Mouse (Mus musculus): ENCODE measurements around the gene Csta1. TPM values are rescaled to one million over a fixed set of nuclear protein-coding genes. Genes with fewer than 3 reads are reported as not detected.
A peak's percentile ranks its signal among the peaks of the same experiment; 100 is the strongest.

Csta1 gene
- total and polyA plus RNA-seq, 3 experiments, result not detected

- TF ChIP-seq EP300 (IDR thresholded peaks at IDR 0.05; ENCODE audit: low read length) (no peak), CHD1 (IDR thresholded peaks at IDR 0.05; ENCODE audit: low read depth, low read length) (peak; percentile 89; the same call in 1 of the 2 replicates)
- no peak for DNase-seq (ENCODE audit: extremely low read depth)
- Histone ChIP-seq H3K79me2 (replicated peaks; ENCODE audit: control insufficient read depth, extremely low read depth, insufficient read depth, poor library complexity, severe bottlenecking) (peaks cover 51% of the 10 kb centered on the region), H3K36me3 (replicated peaks in 1 of 2; ENCODE audit: control insufficient read depth in 1 of 2, insufficient read depth in 1 of 2, low read length in 1 of 2) (peaks cover 6 to 49% of the 10 kb centered on the region in 2 experiments), H3K4me1 (ENCODE audit: control insufficient read depth in 1 of 2, insufficient read depth in 2 of 2) (peaks cover 13 to 55% of the 10 kb centered on the region in 2 experiments), H3K9ac (ENCODE audit: insufficient read depth, low read depth) (peak overlapping the region; percentile 97), H3K4me3 (replicated peaks in 1 of 3; ENCODE audit: low read depth in 2 of 3, low read length in 2 of 3, poor library complexity in 1 of 3) (peak overlapping the region; percentile 69 to 86 (median 84)), H3K9me3 (replicated peaks; ENCODE audit: low read length) (no peaks in the 10 kb centered on the region), H3K27ac (ENCODE audit: insufficient read depth, low read depth) (peak overlapping the region; percentile 93), H3K4me2 (ENCODE audit: insufficient read depth, low read depth, poor library complexity, severe bottlenecking) (peak overlapping the region; percentile 60; the same call in 1 of the 2 replicates), H3K27me3 (replicated peaks) (no peaks in the 10 kb centered on the region)
- in situ Hi-C loops (cut with MboI; ENCODE audit: low pct_ligation_motif_present, low pct_unique_long_range_greater_than_20kb, low sequenced_read_pairs), result no loop called here
- dilution Hi-C loops (cut with MboI; ENCODE audit: extremely low pct_ligation_motif_present, extremely low pct_unique_long_range_greater_than_20kb, low sequenced_read_pairs), result no loop called here
Observed at GRCm38 (mm10) chr16:36072410-36073011, 58.5 kb downstream of the Csta1 start.

DNA sequence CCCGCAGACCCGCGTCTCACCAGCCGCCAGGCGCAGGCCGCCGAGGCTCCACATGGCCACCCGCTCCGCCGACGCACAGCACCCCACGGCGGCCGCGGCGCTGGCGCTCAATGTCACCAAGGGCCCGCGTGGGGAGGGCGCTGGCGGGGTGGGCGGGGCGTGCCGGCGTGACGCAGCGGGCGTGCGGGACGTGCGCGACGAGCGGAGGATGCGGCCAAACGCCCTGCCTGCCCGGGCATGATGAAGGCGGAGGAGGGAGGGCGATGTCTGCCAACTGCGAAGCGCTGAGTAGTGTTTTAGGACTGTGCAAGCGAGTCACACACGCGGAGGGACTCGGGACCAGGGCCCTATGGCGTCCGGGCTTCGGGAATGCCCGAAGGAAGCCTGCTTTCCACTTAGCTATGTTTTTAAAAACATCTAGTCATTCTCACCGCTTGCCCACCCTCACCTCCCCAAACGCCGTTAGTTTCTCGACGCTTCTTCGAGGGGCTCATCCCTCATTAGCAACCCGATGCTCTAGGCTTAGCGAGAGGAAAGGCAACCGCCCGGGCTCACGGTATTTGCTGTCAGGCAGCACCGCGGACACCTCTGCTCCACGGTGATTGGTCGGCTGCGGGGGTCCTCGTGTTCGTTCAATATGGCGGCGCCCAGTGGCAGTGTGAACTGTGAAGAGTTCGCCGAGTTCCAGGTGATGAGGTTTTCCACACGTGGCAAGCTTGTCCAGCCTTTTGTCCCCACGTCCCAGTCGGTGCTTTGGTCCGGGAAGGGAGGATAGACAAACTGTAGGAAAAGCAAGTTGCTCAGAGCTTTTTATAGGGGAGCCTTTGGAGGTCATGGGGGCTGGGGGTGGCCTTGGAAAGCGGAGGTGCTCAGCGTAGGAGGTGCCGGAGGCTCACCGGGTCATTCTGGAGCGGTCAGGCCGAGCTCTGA lies 59.3 kb downstream of the Csta1 start, which contains the start of the genes Fam162a and Ccdc58:
Gene Fam162a, minus strand, starts transcription at position 145 of the 930 bp plus-strand sequence.
Gene Ccdc58, plus strand, starts transcription at position 236 of the 930 bp plus-strand sequence.
- Histone ChIP-seq H3K4me2 (ENCODE audit: insufficient read depth, low read depth, poor library complexity, severe bottlenecking) (peak within 1 kb of the TSS; percentile 94), H3K9ac (ENCODE audit: insufficient read depth, low read depth) (peak within 1 kb of the TSS; percentile 97), H3K9me3 (replicated peaks; ENCODE audit: low read length) (no peaks in the 10 kb centered on the region), H3K27ac (ENCODE audit: insufficient read depth, low read depth) (peak within 1 kb of the TSS; percentile 93), H3K79me2 (replicated peaks; ENCODE audit: control insufficient read depth, extremely low read depth, insufficient read depth, poor library complexity, severe bottlenecking) (peaks cover 46% of the 10 kb centered on the region), H3K27me3 (replicated peaks) (no peaks in the 10 kb centered on the region), H3K4me3 (replicated peaks in 1 of 3; ENCODE audit: low read depth in 2 of 3, low read length in 2 of 3, poor library complexity in 1 of 3) (peak within 1 kb of the TSS; percentile 84 to 98 (median 86)), H3K4me1 (ENCODE audit: control insufficient read depth in 1 of 2, insufficient read depth in 2 of 2) (peaks cover 13 to 58% of the 10 kb centered on the region in 2 experiments), H3K36me3 (replicated peaks in 1 of 2; ENCODE audit: control insufficient read depth in 1 of 2, insufficient read depth in 1 of 2, low read length in 1 of 2) (peaks cover 6 to 52% of the 10 kb centered on the region in 2 experiments)
- in situ Hi-C loops (cut with MboI; ENCODE audit: low pct_ligation_motif_present, low pct_unique_long_range_greater_than_20kb, low sequenced_read_pairs) (no loop called here), dilution Hi-C loops (cut with MboI; ENCODE audit: extremely low pct_ligation_motif_present, extremely low pct_unique_long_range_greater_than_20kb, low sequenced_read_pairs) (no loop called here)
- DNase-seq (ENCODE audit: extremely low read depth), result peak; percentile 93
- TF ChIP-seq POLR2AphosphoS2 (IDR thresholded peaks at IDR 0.05; ENCODE audit: low read depth, low read length), result peak; percentile 95; the same call in 1 of the 2 replicates
- no peak; the same call in 1 of the 2 replicates for TF ChIP-seq RCOR1 (conservative IDR thresholded peaks at IDR 0.05; ENCODE audit: low read depth, low read length)
- no peak for TF ChIP-seq EP300 (IDR thresholded peaks at IDR 0.05; ENCODE audit: low read length)
- peak; percentile 55 for TF ChIP-seq NRF1 (IDR thresholded peaks at IDR 0.05; ENCODE audit: low read depth, low read length)
- TF ChIP-seq IRF4 (IDR thresholded peaks at IDR 0.05; ENCODE audit: low read depth, low read length), result peak; percentile 8
- peak; percentile 64 for TF ChIP-seq SIN3A (IDR thresholded peaks at IDR 0.05; ENCODE audit: low read length)
- TF ChIP-seq TBP (conservative IDR thresholded peaks at IDR 0.05; ENCODE audit: low read depth, low read length), result peak; percentile 91
- no peak for TF ChIP-seq ZKSCAN1 (IDR thresholded peaks at IDR 0.05; ENCODE audit: borderline replicate concordance, low read depth, low read length)
- TF ChIP-seq TCF12 (IDR thresholded peaks at IDR 0.05; ENCODE audit: low read depth, low read length), result peak; percentile 92
- peak; percentile 73 for TF ChIP-seq MYC (IDR thresholded peaks at IDR 0.05; ENCODE audit: low read depth, low read length)
- peak; percentile 86 for TF ChIP-seq ZMIZ1 (IDR thresholded peaks at IDR 0.05; ENCODE audit: low read depth, low read length)
- peak; percentile 64; the same call in 1 of the 2 replicates for TF ChIP-seq UBTF (IDR thresholded peaks at IDR 0.05; ENCODE audit: low read depth, low read length)
- peak; percentile 91 for TF ChIP-seq NELFE (IDR thresholded peaks at IDR 0.05; ENCODE audit: low read depth, low read length)
- TF ChIP-seq MAX (IDR thresholded peaks at IDR 0.05; ENCODE audit: low read length), result peak; percentile 98
- TF ChIP-seq JUND (conservative IDR thresholded peaks at IDR 0.05; ENCODE audit: low read depth, low read length), result no peak
- TF ChIP-seq MAZ (IDR thresholded peaks at IDR 0.05; ENCODE audit: low read depth, low read length), result 0 out of 2 replicates have a peak, but pooled peaks have one; percentile 32
- TF ChIP-seq POLR2A (IDR thresholded peaks at IDR 0.05; ENCODE audit: low read depth, low read length), result peak; percentile 97
- no peak for TF ChIP-seq ELF1 (IDR thresholded peaks at IDR 0.05; ENCODE audit: low read depth, low read length)
- no peak for TF ChIP-seq ETS1 (conservative IDR thresholded peaks at IDR 0.05; ENCODE audit: low read depth, low read length)
- no peak for TF ChIP-seq SMC3 (IDR thresholded peaks at IDR 0.05; ENCODE audit: low read depth, low read length)
- peak; percentile 84 for TF ChIP-seq HCFC1 (IDR thresholded peaks at IDR 0.05; ENCODE audit: low read depth, low read length)
- TF ChIP-seq KAT2A (IDR thresholded peaks at IDR 0.05; ENCODE audit: insufficient replicate concordance, low read length), result peak; percentile 42; the same call in 1 of the 2 replicates
- TF ChIP-seq CHD1 (IDR thresholded peaks at IDR 0.05; ENCODE audit: low read depth, low read length), result no peak; the same call in 1 of the 2 replicates
- TF ChIP-seq USF1 (IDR thresholded peaks at IDR 0.05; ENCODE audit: low read depth, low read length), result no peak; the same call in 1 of the 2 replicates
- peak; percentile 95 for TF ChIP-seq MXI1 (IDR thresholded peaks at IDR 0.05; ENCODE audit: low read depth, low read length)
- no peak for TF ChIP-seq ZC3H11A (IDR thresholded peaks at IDR 0.05; ENCODE audit: low read depth, low read length)
- TF ChIP-seq ZNF384 (IDR thresholded peaks at IDR 0.05; ENCODE audit: low read depth, low read length), result no peak
- TF ChIP-seq USF2 (conservative IDR thresholded peaks at IDR 0.05; ENCODE audit: low read depth, low read length), result no peak; the same call in 1 of the 2 replicates
- no peak for TF ChIP-seq PAX5 (IDR thresholded peaks at IDR 0.05; ENCODE audit: low read length)

Measured in CH12.LX (cell line).